Mouse (Mus musculus) cerebellum, adult 11 months (tissue): ENCODE measurements around the gene Trim8.

Experiments used
- DNase-seq: peaks from one replicate; pipeline ENCODE4 v3.0.0; 2022

Gene Trim8

DNA sequence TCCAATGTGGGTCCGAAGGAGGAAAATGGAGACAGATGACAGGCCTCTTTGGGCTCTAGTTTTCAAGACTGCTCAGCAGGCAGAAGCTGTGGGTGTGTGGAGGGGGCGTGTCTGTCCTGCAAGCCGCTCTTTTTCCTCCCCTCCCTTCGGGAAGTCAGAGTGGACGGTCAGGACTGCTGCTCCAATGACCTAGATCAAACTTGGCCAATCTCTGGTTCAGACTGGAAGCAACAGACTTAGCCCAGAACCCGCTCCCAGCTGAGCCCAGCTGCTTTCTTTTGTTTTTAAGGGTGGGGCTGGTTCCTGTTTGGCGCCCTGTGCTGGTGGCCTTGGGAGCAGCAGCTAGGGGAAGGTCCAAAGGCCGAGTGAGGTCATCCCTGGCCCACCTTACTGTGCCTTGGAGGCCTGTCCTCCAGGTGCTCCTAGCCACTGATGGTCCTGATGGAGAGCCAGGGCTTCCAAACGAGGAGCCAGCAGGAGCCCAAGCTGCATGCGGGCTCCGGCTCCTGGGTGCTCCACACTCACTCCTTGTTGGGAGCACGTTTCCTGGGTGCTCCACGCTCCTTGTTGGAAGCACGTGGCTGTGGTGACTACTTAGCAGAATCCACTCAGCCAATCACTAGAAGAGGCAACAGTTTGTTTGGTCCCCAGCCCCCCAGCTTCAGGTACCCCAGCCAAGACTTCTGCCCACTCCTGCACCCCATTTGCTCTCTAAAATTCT, 23.3 kb downstream of the Trim8 start:
- DNase-seq = no peak

DNA sequence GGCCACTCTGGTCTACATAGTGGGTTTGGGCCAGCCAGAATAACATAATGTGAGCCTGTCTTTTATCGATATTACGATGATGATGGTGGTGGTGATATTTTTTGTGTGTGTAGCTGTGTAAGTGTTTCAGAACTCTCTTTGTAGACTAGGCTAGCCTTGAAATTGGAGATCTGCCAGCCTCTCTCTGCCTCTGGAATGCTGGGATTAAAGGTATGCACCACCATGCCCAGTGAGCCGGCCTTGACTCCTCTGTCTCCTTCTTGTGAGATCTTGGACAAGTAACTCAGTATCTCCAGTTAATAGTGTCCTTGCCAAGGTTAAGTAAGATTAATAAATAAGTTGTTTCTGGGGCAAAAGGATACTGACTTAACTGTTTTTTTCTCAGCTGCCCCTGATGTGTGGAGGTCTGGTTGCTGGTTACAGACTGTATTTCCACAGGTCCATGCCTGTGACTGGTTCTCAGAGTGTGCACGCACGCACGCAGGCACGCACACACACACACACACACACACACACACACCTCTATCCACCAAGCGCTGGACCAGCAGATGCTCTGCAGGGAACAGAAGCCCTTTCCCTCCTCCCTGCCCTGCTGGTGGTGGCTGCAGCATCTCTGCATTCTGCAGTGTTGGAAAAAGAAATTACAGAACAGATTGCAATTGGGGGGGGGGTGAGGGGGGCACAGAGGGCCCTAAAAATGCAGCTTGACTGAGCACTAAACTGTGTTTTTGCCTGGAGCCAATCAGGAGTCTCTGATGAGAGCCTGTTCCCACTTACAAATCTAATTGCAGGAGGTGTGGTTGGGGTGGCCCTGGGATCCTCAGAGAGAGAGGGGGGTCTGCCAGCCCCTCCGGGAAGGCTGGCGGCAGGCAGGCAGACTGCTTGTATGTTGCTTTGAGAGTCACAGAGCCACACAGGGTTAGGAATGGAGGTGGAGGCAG, 24.5 kb downstream of the Trim8 start:
- DNase-seq = no peak

GRCm38 (mm10) chr19:46527632-46528528, 26.4 kb downstream of the Trim8 start:
- no peak for DNase-seq

- peak; percentile 64 for DNase-seq
These were observed 27.2 kb downstream of the Trim8 start for GRCm38 (mm10) chr19:46528529-46529213.

DNA sequence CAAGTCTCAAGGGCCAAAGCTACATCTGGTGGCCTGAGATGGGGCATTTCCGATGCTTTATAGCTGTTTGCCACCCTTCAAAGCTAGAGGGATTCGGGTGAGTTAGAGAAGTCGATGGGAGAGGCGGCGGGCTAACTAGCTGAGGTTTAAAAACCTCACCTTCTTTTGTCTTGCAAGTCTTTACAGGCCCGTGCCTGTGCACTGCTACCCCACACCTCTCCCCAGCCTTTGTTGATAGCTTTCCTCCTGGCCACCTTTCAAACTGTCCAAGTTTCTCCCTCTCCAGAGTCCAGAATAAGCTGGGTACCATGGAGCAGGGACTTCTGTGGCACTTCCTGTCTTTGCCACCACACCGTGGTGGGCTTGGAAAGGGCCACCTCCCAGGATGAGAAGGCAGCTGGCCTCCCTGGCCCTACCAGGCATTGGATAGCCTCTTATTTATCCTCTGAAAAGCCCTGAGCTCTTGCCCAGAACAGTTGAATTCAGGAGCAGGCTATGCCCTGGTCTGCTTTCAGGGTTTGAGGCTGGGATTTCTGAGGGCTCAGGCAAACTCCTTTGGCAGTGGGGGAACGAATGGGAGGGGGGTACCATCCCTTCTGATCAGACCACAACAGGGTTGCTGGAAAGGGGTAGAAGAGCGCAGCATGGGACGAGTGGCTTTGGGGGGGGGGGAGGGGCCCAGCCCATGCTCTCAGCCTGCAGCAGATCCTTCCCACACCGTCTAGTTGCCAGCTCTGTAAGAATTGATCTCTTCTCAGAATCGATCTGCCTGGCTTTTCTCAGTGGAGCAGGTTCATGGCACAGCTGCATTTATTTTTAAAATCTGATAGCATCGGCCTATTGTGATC, 28.3 kb downstream of the Trim8 start:
- DNase-seq = no peak

DNA sequence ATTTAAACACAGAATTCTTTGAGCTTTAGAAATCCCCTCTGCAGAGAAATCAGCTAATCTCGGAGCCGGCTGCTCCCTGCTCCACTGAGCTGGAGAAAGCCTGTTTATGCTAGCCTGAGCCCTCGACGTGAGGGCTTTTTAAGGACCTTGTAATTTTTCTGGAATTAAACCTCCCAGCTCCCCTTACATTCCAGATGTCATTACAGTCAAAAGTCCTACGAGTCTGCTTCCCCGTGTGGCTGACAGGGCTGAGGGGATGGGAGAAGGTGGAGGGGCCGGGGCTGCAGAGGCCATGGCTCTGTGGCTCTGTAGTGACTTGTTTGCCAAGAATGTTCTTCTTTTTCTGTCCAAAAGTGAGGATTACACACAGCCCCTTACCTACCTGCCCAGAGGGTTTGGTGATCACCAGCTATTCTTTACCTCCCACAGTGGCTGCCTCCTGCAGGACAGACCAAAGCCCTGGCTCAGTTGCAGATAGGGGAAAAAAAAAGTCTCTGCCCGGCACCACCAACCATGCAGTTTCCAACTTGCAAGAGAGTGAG, 29.0 kb downstream of the Trim8 start:
- no peak for DNase-seq

DNA sequence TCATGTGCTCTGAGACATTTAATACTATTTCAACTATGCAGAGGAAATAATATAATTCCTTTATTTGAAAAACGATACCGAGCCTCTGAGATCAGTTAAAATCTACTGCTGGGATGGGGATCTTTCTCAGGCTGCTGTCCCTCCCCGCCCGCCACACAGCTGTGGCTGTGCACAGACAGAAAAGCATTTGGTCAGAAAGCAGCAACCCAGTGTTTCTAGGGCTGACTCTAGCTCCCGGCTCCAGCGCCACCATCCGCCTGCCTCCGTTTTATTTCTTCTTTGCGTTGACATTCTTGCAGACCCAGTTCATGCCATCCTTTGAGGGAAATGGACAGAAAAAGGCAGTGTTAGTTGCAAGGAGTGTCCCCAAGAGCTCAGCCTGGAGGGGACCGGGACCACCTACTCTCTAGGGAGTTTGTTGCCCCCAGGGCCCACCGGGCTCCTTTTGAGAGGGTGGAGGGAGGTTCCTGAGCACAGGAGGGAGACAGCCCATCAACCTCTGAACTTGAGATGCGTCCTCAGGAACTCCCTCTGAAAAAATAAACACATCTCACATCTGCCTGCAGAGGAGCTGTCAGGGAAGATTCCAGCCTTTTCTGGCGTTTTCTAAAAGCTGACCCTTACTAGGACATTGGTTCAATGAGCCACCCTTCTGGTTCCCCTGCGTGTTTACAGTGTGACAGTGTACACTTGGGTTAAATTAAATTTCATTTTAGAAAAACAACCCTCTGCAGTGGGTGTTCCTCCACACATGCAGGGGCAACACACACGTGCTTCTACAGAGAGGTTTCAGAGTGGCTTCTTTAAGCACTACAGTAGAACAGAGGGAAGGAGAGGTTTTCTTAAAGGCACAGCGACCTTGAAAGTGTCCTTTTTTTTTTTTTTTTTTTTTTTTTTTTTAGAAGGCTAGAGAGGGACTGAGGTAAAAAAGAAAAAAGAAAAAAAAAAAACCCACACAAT, 29.8 kb downstream of the Trim8 start:
- no peak for DNase-seq

DNA sequence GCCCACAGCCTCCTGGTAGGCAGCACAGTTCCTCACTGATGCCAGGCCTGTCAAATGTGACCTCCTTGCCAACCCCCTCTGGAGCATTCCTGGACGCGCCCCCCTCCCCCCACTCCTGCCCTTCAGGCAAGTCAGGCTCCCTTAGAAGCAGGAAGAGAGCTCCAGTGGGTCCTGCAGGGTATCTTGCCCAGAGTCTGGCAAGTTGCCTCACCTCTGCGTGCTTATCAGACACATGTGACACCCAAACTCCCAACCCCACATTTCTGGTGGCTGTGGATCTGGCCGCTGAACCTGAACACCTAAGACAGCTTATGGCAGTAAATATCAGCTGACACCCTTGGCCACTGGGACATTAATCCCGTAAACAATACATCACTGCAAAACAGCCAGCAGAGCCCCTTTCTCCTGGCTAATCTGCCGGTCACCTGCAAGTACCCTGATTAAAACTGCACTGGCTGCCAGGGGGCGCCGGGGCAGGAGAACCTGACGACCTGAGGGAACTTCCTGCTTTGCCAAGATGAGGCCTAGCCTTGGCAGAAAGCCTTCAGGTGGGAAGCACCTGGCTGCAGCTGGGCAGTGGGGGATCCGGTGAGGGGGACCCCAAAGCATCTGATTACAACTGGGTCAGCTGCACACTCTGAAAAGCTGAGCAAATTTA, 30.7 kb downstream of the Trim8 start:
- peak; percentile 34 for DNase-seq

DNA sequence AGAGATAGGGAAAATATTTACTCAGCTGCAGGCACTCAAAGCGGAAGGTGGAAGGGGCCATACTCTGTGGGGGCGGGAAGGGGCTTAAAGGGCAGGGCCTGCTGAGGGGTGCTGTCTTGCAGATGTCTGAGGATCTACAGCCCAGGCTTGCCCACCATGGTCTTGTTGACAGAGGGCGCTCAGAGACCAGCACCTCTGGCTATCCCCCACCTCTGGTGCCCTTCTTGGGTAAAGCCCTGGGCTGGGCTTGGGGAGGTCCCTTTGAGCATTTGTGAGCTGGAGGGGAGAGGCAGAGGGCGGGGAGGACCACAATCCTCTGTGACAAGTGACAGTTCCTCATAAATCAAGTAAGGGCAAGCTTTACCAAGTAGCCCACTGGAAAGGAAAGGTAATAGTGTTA, 31.6 kb downstream of the Trim8 start:
- DNase-seq = no peak

GRCm38 (mm10) chr19:46533525-46533924, 32.0 kb downstream of the Trim8 start:
- no peak for DNase-seq

- no peak for DNase-seq
These were observed 33.1 kb downstream of the Trim8 start for GRCm38 (mm10) chr19:46534542-46535098.

DNA sequence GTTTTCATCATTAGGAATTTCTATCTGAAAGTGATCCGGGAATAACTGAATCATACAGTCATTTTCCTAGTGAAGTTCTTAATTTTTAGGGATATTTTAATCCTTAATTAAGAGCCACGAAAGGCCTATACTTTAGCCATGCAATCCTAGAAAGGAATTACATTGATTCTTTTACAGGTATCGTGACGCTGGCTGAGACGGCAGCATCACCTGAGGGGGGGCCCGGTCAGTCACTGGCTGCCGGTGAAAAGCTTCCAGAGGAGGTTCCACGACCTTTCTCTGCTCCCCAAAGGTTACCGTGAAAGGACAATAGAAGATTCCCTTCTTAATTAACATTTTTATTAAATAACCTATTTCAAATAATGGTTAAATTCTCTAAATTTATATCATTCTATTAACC, 35.9 kb downstream of the Trim8 start:
- DNase-seq = no peak

GRCm38 (mm10) chr19:46538213-46538612, 36.7 kb downstream of the Trim8 start:
- no peak for DNase-seq

- no peak for DNase-seq
These were observed 41.2 kb downstream of the Trim8 start for GRCm38 (mm10) chr19:46542750-46543149.

- DNase-seq = no peak
These were observed 46.1 kb downstream of the Trim8 start for GRCm38 (mm10) chr19:46547565-46547964.

DNA sequence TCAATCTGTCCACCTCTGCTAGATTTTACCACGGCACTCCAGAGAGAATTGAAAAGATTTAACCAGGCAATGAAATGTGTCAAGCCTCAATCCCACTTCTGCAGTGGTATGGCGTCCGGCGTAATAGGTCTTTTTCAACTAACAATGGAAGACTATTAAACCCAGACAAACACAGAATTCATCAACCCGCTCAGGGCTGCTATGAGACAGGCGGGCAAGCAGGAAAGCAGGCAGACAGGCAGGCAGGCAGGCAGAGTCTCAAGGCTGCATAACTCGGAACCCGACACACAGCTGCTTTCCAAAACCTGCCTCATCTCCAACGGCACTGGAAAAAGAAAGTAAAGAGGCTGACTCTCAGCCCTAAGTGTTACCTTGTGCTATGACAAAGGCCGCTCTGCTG, 46.6 kb downstream of the Trim8 start:
- no peak for DNase-seq

DNA sequence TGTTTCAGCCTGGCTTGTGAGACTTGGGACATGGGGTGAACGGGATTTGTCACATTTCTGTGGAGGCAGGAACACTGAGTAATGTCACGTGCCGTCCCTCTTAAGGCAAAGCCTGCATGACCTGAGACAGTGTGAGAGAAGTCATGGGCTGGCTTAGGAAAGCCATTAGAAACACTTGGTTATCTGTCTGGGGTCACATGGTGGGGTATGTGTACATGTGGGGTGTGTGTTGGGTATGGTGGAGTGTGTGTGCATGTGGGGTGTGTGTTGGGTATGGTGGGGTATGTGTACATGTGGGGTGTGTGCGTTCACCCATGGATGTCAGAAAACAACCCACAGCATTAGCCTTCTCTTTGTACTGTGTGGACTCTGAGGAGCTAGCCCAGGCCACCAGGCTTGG, 48.9 kb downstream of the Trim8 start:
- DNase-seq = no peak

DNA sequence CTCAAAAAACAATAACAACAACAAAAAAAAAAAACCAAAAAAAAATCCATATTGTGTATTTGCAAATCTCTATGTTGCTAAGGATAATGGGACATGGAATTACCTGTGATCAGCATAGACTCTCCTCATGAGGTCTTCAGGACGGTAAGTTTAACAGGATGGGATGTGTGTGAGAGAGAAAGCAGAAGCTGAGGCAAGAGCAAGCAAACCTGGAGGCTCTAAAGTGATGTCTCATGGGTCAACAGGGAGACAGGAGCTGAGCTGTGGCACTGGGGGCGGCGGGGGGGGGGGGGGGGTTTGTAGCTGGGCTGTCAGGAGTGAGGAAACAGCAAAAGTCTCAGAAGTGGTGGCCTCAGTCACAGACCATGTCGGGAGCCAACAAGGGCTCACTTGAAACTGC, 51.0 kb downstream of the Trim8 start:
- no peak for DNase-seq

GRCm38 (mm10) chr19:46553541-46553955, 52.0 kb downstream of the Trim8 start:
- DNase-seq = no peak
